Mouse (Mus musculus) embryonic fibroblast, embryonic 13.5 days (primary cell): ENCODE data around the gene Epb41l2.

Experiments used
- CTCF ChIP-seq: IDR thresholded peaks from 2 replicates; pipeline ENCODE4 v1.5.1; 2011; ENCODE audit warnings: mild to moderate bottlenecking, control low read depth, low read length, moderate library complexity, borderline replicate concordance; ENCODE audit not compliant: insufficient read depth
- POLR2A ChIP-seq: IDR thresholded peaks from 2 replicates; pipeline ENCODE4 v1.6.1; 2011; ENCODE audit warnings: low read depth, mild to moderate bottlenecking, control low read depth, low read length, moderate library complexity

DNA sequence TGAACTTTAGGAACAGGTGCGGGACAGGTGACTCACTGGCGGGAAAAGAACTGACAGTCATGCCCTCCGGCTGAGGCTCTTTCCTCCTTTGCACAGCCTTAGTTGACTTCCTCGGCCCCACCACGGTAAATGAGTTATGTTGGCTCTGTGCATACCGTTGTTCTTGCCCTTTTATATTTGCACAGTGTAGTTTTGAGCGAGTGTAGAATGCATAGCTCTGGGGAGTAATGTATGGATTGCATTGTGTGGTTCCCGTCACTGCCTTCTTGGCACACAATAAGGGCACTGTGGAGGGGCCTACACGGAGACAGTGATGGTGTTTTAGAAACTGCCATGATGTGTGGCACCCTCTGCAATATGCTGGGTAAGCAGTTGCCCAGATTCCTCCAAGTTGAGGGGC is 93.6 kb downstream of the Epb41l2 start:
- TF ChIP-seq CTCF (no peak), POLR2A (no peak)
